Mouse (Mus musculus) kidney, postnatal 4 days (tissue): ENCODE results near the gene Gm29666.
A peak's percentile ranks its signal among the peaks of the same experiment; 100 is the strongest.

Experiments used
- DNase-seq, 2 experiments: peaks; one replicate each; pipeline ENCODE4 v3.0.0; 2021; ENCODE audit warnings: mixed read lengths in 2 of 2

The Gm29666 gene

DNA sequence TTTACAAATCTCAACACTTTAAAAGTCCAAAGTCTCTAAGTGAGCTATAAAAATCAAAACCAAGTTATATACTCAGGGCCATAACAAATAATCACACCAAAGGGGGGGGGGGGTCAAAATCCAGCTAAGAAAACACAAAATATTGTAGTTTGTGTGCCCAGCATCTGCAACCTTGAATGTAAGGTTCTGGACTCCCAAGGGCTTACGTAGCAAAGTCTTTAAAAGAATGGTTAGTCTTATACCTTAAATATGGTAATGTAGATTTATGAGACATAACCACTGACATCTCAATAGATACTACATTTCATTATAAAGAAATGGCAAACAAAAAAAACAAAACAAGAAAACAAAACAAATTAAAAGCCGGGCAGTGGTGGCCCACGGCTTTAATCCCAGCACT, at the start of gene Gm29666:
Gene Gm29666 (minus strand): TSS at position 101 of the 400 bp plus-strand sequence.
- DNase-seq = no peak

DNA sequence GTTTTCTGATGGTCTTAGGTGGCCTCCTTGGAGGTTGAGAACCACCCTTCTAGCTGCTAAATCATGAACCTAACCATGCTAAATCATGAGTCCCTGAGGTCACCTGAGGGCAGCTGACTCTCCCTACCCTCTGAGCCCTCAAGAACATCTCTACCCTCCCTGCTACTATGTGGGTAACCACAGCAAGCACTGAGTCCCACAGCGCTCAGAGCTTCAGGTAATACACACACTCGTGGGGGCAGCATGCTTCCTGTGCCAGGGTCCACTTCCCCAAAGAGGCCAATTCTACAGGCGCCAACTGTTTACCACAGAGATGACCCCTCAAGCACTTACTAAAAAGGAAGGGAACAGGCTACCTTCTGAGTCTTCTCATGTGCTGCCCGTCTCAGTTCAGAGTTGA, 48.7 kb upstream of the Gm29666 start:
- DNase-seq = no peak

DNA sequence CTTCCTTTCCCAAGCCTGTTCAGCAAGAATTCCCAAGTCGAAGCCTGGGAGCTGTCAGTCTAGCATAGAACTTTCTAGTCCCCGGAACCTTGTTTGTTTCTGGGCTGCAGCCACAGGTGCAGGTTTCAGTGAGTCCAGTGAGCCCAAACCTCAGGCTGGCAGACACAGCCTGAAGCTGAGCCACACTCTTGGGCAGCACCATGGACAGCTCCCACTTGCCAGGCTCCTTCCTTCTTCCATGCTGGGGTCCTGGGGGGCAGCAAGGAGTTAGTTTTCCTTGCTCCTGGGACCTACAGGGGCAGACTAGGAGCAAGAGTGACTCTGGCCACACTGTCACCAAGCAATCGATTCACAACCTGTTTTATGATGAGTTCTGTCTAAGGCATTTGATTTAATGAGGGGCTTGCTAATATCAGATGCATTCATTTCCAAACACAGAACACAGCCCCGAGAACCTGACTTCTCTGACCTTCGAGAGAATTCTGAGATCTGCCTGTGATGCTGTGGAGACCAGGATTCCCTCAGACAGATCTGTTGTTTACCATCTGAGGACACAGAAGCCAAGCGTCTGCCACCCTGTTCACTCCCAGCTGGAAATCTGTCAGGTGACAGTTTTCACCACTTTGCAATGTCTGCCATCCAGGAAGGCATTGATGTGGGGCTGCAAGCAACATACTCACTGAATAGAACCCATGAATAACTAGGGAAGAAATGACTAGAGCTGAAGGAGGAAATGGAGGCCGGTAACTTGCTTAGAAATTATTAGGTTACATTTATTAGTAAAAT, 45.9 kb upstream of the Gm29666 start:
- DNase-seq = peak; percentile 88 to 90

DNA sequence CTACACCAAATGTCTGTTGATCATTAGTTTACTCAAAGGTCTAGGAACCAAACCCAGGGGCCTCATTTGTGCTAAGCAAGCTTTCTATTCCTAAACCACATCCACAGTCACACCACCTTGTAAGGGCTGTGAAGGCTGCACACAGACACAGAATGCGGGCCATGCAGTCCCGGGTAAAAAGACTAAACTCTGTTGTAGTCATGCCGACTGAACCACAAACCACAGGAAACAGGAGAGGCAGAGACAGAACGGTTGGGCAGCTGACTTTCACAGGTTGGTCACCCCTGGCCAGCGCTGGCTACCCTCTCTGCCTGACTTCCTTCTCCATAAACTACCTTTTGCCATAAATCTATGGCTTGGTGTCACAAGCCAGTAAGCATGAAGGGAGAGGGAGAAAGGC, 44.9 kb upstream of the Gm29666 start:
- DNase-seq = no peak

DNA sequence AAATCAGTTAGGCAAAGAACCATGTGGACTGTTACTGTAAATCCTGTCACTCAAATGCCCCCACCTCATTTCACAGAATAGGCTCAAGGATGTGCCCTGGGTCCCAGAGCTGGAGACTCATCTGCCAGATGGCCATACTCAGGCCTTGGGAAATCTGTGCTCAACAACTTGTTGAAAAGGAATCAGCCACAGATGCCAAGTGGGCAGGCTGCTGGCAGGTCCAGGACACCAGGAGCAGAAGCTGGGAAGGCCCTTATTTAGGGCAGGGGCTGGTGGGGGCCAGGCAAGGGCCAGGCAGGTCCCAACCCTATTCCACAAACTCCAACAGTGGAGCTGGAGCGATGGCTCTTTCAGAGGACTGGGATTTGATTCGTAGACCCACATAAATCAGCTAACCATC, 42.7 kb upstream of the Gm29666 start:
- DNase-seq = no peak

DNA sequence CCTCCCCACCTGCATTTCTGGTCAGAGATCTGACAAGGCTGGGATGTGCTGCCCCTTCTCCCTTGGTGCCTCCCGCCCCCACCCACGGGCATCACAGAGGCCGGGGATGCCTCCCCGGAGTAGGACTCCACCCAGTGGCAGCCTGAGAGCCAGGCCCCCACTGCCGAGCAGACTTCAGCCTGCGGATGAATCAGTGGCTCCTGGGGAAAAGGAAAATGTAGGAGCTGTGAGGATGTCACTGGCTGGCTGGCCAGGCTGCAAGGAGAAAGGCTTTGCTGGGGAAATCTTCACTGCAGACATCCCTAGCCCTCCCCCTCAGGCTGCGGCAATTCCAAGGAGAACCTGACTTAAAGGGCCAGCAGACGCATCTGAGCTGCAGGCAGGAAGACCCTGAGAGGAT, 40.9 kb upstream of the Gm29666 start:
- peak; percentile 26 to 30 for DNase-seq

DNA sequence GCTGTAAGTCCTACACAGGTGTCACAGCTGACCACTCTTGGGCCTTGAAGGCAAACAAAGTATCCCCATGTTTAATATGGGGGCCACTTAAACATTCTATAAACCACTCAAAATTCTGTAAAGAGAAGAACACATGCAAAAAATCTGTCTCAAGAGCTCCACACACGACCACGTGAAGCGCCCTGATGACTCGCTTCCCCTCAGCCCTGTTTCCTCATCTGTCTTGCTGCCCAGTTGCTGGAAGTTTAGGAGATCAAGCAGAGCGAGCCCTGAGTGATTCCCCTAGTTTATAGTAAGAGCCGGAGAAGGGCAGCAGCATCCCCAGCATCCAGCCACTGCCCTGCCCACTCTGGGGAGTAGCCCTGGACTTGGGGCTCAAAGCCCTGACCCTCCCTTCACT, 40.1 kb upstream of the Gm29666 start:
- no peak for DNase-seq

DNA sequence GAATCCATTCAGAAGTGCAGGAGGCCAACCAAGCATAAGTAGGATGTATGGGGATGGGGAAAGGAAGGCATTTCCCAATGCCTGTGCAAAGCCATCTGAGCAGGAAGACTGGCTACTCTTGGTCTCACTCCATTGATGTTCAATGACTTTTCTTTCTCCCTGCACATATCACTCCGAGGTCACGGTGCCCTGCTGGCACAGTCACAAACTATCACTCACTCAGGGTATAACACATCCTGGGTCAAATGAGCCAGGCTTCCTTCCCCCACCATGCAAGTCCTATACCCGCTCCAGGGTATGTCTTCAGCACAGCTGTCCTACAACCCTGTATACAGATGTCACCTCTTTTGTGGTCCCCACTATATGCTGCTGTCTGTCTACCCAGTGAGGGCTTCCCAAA, 38.5 kb upstream of the Gm29666 start:
- no peak for DNase-seq

DNA sequence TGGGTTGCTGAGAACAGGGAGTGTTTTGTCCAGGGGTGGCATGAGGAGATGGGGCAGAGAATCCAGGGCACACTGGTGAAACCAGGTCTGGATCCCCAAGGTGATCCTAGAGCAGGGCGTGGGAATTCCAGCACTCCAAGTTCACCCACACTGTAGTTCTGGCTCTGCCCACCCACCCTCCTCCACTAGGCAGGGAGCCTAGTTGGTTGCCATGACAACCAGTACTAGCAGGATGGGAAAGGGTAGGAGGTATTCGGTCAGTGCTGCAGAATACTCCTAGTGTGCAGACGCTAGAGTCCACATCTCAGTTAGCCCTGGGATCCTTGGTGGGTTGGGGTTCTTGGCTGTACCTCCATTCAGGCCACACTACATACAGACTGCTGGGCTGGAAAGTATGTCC, 38.0 kb upstream of the Gm29666 start:
- peak in 1 of 2 experiments; percentile 21 for DNase-seq

DNA sequence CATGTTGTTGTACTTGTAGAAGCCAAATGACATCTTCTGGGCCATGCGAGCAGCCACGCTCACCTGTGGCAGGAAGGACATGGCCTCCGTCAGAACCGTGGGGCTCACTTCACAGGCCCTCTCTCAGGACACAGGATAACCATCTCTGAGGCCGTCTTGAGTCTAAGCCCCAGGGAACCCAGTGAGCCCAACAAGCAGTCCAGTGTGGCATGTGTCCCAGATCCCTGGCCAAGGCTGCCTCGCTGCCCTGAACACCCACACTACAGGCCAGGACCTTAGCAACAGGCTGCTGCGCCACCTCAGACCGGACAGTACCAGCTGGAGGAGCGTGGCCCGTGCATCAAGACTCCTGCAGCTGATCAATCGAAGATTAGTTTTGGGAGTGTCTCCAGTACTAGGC, 33.4 kb upstream of the Gm29666 start:
- DNase-seq = no peak

DNA sequence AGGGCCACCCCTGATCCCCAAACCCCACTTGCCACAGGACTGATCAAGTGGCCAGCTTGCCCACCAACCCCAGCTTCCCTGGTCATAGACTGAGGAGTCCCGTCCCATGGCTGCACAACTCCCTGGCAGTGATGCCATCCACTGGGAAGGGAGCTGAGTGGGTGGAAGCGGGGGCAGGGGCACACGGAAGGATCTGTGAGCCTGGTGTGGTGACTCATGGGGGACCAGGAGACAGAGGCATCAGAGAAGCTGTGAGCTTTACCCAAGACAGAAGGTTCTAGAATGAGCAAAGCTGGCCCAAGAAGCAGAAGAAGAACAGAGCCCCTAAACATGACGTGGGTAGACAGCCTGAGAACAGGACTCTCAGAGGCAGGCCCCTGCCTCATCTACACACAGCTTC, 30.2 kb upstream of the Gm29666 start:
- no peak for DNase-seq

DNA sequence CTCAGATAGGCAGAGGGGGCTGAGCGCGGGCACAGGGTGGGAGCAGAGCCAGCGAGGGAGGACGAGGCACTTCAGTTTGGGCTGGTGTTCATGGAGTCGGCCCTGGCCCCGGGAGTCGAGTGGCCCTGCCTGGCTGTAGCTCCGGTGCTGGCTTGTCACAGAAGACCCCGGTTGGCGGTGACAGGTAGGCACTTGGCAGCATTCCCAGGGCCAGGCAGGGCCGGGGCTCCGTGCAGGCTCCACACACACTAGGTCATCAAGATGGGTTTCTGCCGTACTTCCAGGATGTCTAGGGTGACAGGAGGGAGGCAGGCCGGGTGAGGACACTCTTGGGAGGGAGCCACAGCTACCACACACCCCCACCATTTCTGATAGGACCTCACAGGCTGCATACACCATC, 29.2 kb upstream of the Gm29666 start:
- DNase-seq = no peak

DNA sequence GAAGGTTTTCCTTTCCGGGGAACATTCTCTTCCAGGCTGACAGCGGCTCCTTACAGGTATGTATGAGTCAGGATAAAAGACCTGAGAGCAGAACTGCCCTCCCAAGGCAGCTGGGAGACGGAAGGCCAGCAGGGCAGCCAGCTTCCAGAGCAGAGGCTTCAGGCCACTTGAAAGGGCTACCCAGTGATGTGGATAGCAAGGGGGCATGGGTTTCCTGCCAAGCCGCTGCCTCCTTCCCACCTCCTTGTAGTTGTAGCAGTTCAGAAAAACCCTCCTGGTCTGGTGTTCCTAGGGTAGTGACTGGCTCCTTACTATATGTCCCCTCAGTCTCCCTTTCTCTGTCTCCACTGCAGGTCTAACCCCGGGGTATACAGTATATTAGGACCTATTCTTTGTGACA, 24.5 kb upstream of the Gm29666 start:
- no peak for DNase-seq

DNA sequence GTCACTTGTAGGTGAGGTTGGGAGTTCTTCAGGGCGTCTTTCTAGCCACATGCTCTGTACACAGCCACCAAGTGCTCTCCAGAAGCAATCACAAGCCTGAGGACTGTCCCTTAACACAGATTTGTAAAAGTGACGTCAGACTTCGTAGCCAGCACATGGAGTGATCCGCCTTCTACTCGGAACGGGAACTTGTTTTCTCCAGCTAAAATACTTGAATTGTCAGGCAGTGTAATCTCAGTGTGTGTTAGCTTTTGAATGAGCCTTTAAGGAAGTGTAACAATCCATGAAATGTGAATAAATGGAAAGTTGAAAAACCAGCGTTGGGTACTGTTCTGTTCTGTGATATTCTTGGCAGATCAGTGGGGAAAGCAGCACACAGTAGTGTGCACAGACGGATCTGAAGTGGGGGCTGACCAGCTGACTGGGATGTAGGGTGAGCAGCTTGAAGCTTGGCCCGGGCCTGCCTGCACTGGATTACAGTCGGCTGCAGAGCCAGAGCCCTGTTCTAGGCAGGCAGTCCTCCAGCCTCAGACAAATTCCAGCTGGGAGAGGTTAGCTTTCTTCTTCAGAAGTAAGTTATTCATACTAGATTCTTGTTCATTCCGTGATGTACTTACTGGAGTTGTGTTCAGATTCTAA, 22.9 kb upstream of the Gm29666 start:
- DNase-seq = peak; percentile 43 to 47

DNA sequence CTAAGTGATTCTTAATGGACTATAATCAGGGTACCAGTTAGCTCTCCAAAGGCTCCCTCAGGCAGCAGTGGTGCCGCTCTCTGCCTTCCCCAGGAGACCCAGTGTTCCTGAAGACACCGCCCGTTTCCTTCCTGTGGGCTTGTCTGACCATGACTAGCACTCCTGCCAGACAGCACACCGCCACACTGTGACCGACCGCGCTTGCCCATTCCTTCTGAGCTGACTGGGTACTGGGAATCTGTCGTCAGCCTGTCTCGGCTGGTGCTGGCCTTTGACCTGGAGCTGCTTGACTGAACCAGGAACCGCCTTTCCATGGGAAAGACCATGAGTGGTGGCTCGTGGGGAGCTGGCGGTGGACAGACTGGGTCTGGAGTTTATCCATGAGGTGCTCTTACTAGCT, 20.3 kb upstream of the Gm29666 start:
- DNase-seq = peak; percentile 66 to 78

DNA sequence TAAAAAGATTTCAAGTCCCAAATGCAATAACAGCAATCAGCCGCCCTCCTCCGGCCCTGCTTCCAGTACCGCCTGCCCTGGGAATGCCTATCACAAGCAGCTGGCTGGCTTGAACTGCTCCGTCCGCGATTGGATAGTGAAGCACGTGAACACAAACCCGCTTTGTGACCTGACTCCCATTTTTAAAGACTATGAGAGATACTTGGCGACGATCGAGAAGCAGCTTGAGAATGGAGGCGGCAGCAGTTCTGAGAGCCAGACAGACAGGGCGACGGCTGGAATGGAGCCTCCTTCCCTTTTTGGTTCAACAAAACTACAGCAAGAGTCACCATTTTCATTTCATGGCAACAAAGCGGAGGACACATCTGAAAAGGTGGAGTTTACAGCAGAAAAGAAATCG, 15.1 kb upstream of the Gm29666 start:
- no peak for DNase-seq

DNA sequence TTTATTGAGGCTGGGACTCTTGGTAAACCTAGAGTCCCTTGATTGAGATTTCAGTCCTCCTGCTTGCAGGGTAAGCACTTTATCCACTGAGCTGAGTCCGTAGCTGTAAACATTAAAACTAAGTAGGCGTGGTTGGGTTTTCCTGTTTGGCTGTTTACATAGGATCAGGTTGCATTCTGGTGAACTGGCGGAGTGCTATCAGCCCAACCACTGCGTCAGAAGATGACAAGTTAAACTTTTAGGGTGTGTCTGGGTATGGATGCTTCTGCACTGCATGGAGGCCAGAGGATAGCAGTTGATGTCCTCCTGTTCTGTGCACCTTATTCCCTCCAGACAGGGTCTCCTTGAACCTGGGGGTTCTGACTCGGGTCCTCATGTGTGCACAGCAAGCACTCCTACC, 12.5 kb upstream of the Gm29666 start:
- no peak for DNase-seq

DNA sequence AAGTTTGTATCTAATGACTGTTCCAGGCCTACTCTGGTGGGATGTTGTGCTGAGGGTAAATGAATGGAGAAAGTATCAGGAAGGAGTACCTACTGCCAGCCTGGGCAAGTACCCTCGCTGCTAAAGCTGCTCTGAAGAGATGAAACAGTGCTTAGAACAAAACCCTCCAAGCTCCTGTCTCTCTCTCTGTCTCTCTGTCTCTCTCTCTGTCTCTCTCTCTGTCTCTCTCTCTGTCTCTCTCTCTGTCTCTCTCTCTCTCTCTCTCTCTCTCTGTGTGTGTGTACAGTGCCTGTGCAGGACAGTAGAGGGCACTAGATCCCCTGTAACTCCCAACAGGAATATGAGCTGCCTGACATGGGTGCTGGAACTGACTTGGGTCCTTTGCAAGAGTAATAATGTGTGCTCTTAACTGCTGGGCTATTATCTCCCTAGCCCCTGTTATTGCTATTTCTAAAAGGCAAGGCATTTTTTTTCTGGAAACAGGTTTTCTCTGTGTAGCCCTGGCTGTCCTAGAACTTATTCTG, 5.7 kb upstream of the Gm29666 start:
- peak in 1 of 2 experiments; percentile 41 for DNase-seq

DNA sequence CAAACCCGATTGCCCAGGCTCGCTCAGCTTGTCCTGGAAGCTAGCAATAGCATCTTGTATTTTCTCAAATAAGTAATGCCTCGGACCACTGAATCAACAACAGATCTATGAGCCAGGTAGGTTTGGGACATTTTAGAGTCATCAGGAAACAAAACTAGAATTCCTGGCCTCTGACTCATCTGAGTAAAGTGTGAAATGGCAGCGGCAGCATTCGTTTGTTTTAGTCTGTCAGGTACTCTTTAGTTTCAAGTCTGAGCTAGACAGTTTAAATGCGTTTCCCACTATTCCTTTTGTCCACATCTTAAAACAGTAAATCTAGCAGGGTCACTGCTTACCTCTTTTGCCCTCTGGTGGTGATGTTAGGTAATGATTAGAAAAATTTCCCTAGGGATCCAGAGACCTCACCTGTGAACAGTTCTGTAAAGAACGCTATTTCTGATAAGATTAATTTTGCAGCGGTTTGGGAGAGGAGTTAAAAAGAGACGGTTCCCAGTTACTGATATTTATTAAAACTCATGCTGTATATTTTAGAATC, 5.0 kb upstream of the Gm29666 start:
- DNase-seq = peak in 1 of 2 experiments; percentile 16

DNA sequence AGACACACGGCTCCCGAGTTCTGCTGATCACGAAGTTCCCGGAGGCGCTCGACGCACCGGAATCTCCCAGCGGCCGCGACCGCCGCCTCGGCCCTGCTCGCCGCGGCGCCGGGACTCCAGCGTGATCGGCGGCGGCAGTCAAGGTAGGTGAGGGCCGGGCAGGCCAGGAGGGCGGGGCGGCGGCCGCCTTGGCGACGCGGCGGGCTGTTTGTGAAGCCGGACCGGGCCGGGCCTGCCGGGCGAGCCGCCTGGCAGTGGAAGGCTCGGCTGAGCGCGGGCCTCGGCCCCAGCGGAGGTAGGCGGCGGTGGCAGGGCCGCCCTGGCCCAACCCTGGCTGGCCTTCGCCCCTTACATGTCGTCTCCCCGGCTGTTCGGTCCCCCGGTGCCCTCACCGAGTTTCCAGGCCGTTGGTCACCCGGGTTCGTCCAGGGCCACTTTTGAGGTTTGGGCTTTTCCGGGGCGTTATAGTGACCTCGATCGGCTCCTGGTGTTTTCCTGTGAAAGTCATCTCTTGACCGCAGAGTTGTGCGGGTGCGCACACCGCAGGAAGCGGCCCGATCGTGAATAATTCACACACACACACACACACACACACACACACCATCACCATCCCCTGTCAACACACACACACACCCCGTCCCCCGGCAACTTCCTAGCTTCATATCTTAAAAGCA, 3.8 kb upstream of the Gm29666 start:
- DNase-seq = no peak

DNA sequence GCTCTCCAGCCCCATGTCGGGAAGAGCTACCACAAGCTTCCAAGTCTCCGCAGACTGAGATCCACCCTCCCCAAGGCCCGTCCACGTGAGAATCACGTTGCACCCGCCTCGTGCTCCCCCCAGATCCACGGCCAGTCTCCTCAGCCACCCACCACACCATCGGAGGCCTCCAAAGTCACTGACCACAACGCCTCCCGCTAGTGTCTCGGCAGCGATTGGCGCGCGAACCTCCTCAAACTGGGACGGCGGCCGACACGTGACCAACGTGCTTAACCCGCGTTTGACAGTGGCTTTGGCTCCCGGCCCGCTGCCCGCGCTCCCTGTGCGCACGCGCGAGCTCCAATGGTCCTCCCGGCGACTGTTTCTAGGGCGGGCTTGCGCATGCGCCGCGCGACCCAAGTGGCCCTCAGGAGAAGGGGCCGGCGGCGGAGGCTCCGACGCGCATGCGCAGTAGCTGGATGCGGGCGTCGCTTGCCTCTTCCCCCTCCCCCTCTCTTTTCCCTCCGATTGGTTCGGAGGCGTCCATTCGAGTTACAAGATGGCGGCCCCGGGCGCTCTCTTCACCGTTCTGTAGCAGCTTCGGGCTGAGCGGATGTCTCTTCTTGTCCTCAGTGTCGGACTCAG, 3.2 kb upstream of the Gm29666 start, which contains the start of gene Nup50:
Gene Nup50 (plus strand): TSS at position 528 of the 624 bp plus-strand sequence.
- peak; percentile 100 for DNase-seq

DNA sequence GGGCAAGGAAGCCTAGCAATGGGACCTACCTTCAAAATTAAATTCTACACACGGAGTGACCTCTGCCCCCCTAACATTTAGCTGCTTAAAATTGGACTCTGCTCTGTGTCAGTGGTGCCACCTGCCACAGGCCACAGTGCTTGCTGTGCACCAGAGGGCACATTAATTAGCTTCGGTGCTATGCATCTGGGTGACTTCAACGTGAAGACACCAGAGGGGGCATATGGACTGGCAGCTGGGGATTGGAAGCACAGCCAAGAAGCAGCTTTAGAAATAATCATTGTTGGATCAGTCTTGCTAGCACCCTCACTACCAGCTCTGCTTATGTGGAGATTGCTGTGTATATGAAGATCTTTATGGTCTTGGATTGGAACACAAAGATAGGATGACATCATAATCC, 6.6 kb downstream of the Gm29666 start:
- DNase-seq = no peak

DNA sequence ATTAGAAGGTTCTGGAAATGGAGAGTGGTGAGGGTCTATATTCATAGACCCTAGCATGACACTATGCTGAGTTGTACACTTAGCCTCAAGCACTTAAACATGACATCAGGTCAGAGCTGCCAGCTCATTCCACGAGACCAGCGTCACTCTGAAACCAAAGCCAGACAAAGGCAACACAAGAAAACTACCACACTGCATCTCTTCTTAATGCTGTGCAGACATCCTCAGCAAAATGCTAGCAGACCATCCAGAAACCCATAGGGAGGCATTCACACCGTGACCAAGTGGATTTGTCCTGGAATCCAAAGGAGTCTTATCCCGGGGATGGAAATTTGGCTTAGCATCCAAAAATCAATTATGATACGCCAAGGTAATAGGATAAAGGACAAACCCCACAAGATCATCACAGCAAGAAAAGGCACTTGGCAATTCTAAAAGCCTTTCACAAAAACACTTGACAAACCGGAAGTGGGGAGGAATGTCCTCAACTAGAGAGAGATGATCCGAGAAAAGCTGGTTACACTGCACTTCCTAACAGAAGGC, 15.9 kb downstream of the Gm29666 start:
- no peak for DNase-seq
